Mouse (Mus musculus) myocyte (in vitro differentiated cells): ENCODE results near the gene Itga3.

Experiments
- CEBPB ChIP-seq: IDR thresholded peaks from 2 replicates; pipeline ENCODE4 v1.6.1; 2011; ENCODE audit warnings: mild to moderate bottlenecking, moderate library complexity; ENCODE audit not compliant: poor library complexity, insufficient read depth, severe bottlenecking
- E2F4 ChIP-seq: IDR thresholded peaks from one replicate; pipeline ENCODE4 v1.6.1; 2011; ENCODE audit warnings: mild to moderate bottlenecking, control low read depth, moderate library complexity; ENCODE audit not compliant: insufficient read depth
- MAX ChIP-seq: IDR thresholded peaks from one replicate; pipeline ENCODE4 v1.6.1; 2011; ENCODE audit warnings: low read depth, mild to moderate bottlenecking, control low read depth
- MYOD1 ChIP-seq, 3 experiments: IDR thresholded peaks; one replicate each; pipeline ENCODE4 v1.6.1; 2011; ENCODE audit warnings: control low read depth in 2 of 3, low read depth in 2 of 3, mild to moderate bottlenecking in 2 of 3, moderate library complexity in 1 of 3; ENCODE audit not compliant: insufficient read length in 2 of 3, control insufficient read depth in 1 of 3
- POLR2A ChIP-seq: IDR thresholded peaks from one replicate; pipeline ENCODE4 v1.6.1; 2011; ENCODE audit warnings: low read depth, mild to moderate bottlenecking, control low read depth, moderate library complexity; ENCODE audit not compliant: insufficient read length
- USF1 ChIP-seq: IDR thresholded peaks from one replicate; pipeline ENCODE4 v1.6.1; 2011; ENCODE audit warnings: low read depth, mild to moderate bottlenecking, control low read depth, moderate library complexity

DNA sequence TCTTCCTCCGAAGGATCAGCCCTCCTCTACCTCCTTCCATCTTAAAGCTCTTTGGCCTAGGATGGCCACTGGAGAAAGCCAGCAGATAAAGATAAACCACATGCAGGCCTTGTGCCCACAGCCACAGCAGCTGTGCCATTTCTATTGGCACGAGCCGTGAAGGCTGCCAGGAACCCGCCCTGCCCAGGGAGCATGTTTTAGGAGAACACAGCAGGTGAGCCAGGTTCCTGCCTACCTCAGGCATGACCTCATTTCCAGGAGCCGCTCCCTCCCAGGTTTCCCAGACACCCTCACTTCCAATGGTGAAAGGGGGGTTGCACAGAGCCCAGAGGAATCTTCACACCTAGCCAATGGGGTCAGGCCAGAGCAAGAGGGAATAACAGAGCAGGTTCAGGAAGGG is 3.8 kb downstream of the Itga3 start:
- TF ChIP-seq CEBPB (no peak), USF1 (no peak), POLR2A (no peak), MYOD1 (IDR thresholded peaks at IDR 0.05; ENCODE audit: control insufficient read depth in 1 of 3, insufficient read length in 2 of 3, low read depth in 2 of 3) (peak in 2 of 3 experiments; percentile 90 to 91), E2F4 (no peak), MAX (no peak)
